Mouse (Mus musculus): ENCODE data around the gene Rrm1. TPM values are rescaled to one million over a fixed set of nuclear protein-coding genes. Genes with fewer than 3 reads are reported as not detected.

The Rrm1 gene
- polyA plus RNA-seq, 1 experiment from 2014 or later = 162 TPM

GRCm38 (mm10) chr7:102511927-102512326 is 70.4 kb downstream of the Rrm1 start:
- H3K27ac ChIP-seq (ENCODE audit: low read length) = no peak overlapping the region
- no peaks in the 10 kb centered on the region for H3K9me3 ChIP-seq (ENCODE audit: control insufficient read depth, low read length)
- H3K36me3 ChIP-seq (ENCODE audit: control insufficient read depth, insufficient read depth, low read length) = no peaks in the 10 kb centered on the region
- no peak for ATAC-seq (ENCODE audit: low read depth)
- H3K4me3 ChIP-seq (ENCODE audit: low read length) = no peak overlapping the region
- H3K9ac ChIP-seq (ENCODE audit: low read length) = no peak overlapping the region
- no peaks in the 10 kb centered on the region for H3K27me3 ChIP-seq (ENCODE audit: control insufficient read depth, insufficient read depth, low read depth, low read length)
- WGBS = 86% methylated on average over 10 of the region's 10 CpGs
- H3K4me2 ChIP-seq (ENCODE audit: low read depth, low read length) = no peak overlapping the region
- H3K4me1 ChIP-seq (replicated peaks; ENCODE audit: control insufficient read depth, insufficient read depth, low read length) = no peaks in the 10 kb centered on the region; the same call in 1 of the 2 replicates

DNA sequence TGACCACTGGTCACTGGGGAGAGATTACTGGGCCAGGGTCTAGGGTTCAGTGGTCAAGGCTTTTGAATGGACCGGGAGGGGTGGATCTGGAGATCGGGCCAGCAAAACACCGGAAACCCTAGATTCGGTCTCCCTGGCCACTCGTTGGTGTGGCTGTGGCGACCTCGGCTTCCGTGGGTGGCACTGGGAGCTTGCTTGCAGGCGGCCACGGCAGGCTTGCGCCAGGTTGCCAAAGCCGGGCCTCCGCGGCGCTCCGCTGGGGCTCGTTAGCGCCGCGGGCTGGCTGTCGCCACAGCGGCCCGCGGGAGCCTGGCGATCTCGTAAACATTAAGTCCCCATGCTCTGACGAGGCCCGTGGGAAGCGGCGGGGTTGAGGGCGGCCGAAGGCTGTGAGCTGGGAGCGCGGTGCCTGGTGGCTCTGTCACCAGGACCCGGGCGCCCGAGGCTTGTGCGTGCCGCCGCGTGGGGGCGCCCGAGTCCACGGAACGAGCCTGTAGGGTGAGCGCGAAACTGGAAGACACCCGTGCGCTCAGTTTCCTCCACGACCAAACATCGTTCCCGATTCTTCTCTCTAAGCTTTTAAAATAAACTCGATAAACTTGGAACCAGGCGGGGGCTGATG is 71.4 kb downstream of the Rrm1 start:
- Histone ChIP-seq H3K4me3 (ENCODE audit: low read length) (peak overlapping the region; percentile 57), H3K9ac (ENCODE audit: low read length) (peak overlapping the region; percentile 78), H3K27me3 (ENCODE audit: control insufficient read depth, insufficient read depth, low read depth, low read length) (no peaks in the 10 kb centered on the region), H3K4me1 (replicated peaks; ENCODE audit: control insufficient read depth, insufficient read depth, low read length) (no peaks in the 10 kb centered on the region; the same call in 1 of the 2 replicates), H3K4me2 (ENCODE audit: low read depth, low read length) (peak overlapping the region; percentile 94), H3K27ac (ENCODE audit: low read length) (no peak overlapping the region), H3K36me3 (ENCODE audit: control insufficient read depth, insufficient read depth, low read length) (no peaks in the 10 kb centered on the region), H3K9me3 (ENCODE audit: control insufficient read depth, low read length) (no peaks in the 10 kb centered on the region)
- peak; percentile 95 for ATAC-seq (ENCODE audit: low read depth)
- WGBS = under 1% methylated on average over 54 of the region's 54 CpGs

- Histone ChIP-seq H3K27ac (ENCODE audit: low read length) (no peak overlapping the region), H3K9me3 (ENCODE audit: control insufficient read depth, low read length) (no peaks in the 10 kb centered on the region), H3K4me2 (ENCODE audit: low read depth, low read length) (no peak overlapping the region), H3K4me3 (ENCODE audit: low read length) (no peak overlapping the region), H3K9ac (ENCODE audit: low read length) (no peak overlapping the region), H3K4me1 (replicated peaks; ENCODE audit: control insufficient read depth, insufficient read depth, low read length) (no peaks in the 10 kb centered on the region; the same call in 1 of the 2 replicates), H3K36me3 (ENCODE audit: control insufficient read depth, insufficient read depth, low read length) (no peaks in the 10 kb centered on the region), H3K27me3 (ENCODE audit: control insufficient read depth, insufficient read depth, low read depth, low read length) (no peaks in the 10 kb centered on the region)
- ATAC-seq (ENCODE audit: low read depth) = no peak
- WGBS = 42% methylated on average over 4 of the region's 4 CpGs
These were observed 72.6 kb downstream of the Rrm1 start for GRCm38 (mm10) chr7:102514144-102514543.

DNA sequence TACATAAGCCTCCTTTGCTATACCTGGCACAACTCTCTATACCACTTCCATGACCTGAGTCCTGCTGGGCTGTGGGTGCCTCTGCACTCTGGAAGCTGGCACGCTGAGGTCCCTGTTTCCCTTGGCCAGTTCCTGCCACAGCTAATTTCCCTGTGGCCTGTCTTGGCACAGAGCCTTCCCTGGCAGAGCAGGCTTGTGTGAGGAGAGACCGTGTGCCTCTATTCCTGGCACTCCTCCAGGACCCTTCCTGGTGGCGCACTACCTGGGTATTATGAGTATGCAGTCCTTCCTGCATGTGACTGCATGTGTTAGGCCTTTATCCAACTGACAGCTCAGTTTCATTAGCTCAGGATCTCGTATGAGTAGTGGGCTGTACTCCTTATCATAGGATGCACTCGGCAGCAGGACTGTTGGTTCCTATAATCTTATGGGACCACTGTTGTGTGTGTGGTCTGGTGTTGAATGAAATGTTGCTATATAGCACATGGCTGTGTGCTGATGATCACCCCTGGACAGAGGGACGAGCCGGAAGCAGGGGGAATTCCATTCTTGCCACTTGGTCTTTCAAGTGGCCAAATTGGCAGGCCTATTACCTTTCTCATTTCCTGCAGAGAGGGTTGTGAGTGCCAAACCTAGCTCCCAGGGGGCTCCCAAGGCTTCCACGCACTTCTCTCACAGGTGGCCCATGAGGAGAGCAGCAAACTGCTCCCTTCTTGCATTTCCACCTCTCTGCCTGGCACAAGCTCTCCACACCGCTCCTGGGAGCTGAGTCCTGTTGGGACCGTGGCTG is 75.0 kb downstream of the Rrm1 start:
- ATAC-seq (ENCODE audit: low read depth) = peak; percentile 27; the same call in 1 of the 2 replicates
- WGBS = 53% methylated on average over 10 of the region's 10 CpGs
- H3K4me1 ChIP-seq (replicated peaks; ENCODE audit: control insufficient read depth, insufficient read depth, low read length) = no peaks in the 10 kb centered on the region; the same call in 1 of the 2 replicates

DNA sequence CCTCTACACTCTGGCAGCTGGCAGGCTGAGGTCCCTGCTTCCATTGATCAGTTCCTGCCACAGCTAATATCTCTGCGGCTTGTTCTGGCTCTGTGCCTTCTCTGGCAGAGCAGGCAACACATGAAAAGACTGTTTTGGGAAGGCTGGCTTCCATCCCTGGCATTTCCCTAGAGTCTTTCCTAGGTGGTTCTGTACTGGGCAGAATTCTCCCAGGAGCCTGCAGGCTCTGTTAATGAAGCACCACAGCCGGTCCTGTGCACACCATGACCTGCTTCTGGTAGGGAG is 75.5 kb downstream of the Rrm1 start:
- Histone ChIP-seq H3K9ac (ENCODE audit: low read length) (no peak overlapping the region), H3K9me3 (ENCODE audit: control insufficient read depth, low read length) (no peaks in the 10 kb centered on the region), H3K4me2 (ENCODE audit: low read depth, low read length) (no peak overlapping the region), H3K4me3 (ENCODE audit: low read length) (no peak overlapping the region), H3K27ac (ENCODE audit: low read length) (no peak overlapping the region), H3K27me3 (ENCODE audit: control insufficient read depth, insufficient read depth, low read depth, low read length) (no peaks in the 10 kb centered on the region), H3K36me3 (ENCODE audit: control insufficient read depth, insufficient read depth, low read length) (no peaks in the 10 kb centered on the region), H3K4me1 (replicated peaks; ENCODE audit: control insufficient read depth, insufficient read depth, low read length) (no peaks in the 10 kb centered on the region; the same call in 1 of the 2 replicates)
- WGBS = 71% methylated on average over 2 of the region's 2 CpGs
- ATAC-seq (ENCODE audit: low read depth) = no peak

More for the DNA sequence above, 75.0 kb downstream of the Rrm1 start:
- H3K36me3 ChIP-seq (ENCODE audit: control insufficient read depth, insufficient read depth, low read length) = no peaks in the 10 kb centered on the region
- H3K27ac ChIP-seq (ENCODE audit: low read length) = no peak overlapping the region
- no peak overlapping the region for H3K9ac ChIP-seq (ENCODE audit: low read length)
- no peaks in the 10 kb centered on the region for H3K9me3 ChIP-seq (ENCODE audit: control insufficient read depth, low read length)
- no peak overlapping the region for H3K4me3 ChIP-seq (ENCODE audit: low read length)
- no peak overlapping the region for H3K4me2 ChIP-seq (ENCODE audit: low read depth, low read length)
- H3K27me3 ChIP-seq (ENCODE audit: control insufficient read depth, insufficient read depth, low read depth, low read length) = no peaks in the 10 kb centered on the region

Other genes with a start within 250 kb of the Rrm1 start
- 32.8 and 34.4 TPM in 2 replicates for gene Nup98, start 231.5 kb upstream of the Rrm1 start, polyA plus RNA-seq (2015; fragmentation: Nextera tagmentation; extraction: Ambion mirVana)
- 95.1 and 103 TPM in 2 replicates for gene Pgap2, start 231.5 kb upstream of the Rrm1 start, polyA plus RNA-seq (2015; fragmentation: Nextera tagmentation; extraction: Ambion mirVana)
- gene Rhog, start 185.6 kb upstream of the Rrm1 start, polyA plus RNA-seq (2015; fragmentation: Nextera tagmentation; extraction: Ambion mirVana) = 78.1 and 82.1 TPM in 2 replicates
- 20.6 and 21.3 TPM in 2 replicates for gene Stim1, start 173.9 kb upstream of the Rrm1 start, polyA plus RNA-seq (2015; fragmentation: Nextera tagmentation; extraction: Ambion mirVana)
- 0.18 TPM in 1 of 2 replicates, not detected in the other for gene Olfr543, start 40.0 kb downstream of the Rrm1 start, polyA plus RNA-seq (2015; fragmentation: Nextera tagmentation; extraction: Ambion mirVana)
- 0.06 and 0.08 TPM in 2 replicates for gene Olfr544, start 46.6 kb downstream of the Rrm1 start, polyA plus RNA-seq (2015; fragmentation: Nextera tagmentation; extraction: Ambion mirVana)
- gene Olfr545, start 57.9 kb downstream of the Rrm1 start, polyA plus RNA-seq (2015; fragmentation: Nextera tagmentation; extraction: Ambion mirVana) = not detected in 2 replicates
- gene Olfr547, start 93.1 kb downstream of the Rrm1 start, polyA plus RNA-seq (2015; fragmentation: Nextera tagmentation; extraction: Ambion mirVana) = not detected in 2 replicates
- not detected in 2 replicates for gene Olfr548-ps1, start 99.2 kb downstream of the Rrm1 start, polyA plus RNA-seq (2015; fragmentation: Nextera tagmentation; extraction: Ambion mirVana)
- not detected in 2 replicates for gene Olfr549, start 108.2 kb downstream of the Rrm1 start, polyA plus RNA-seq (2015; fragmentation: Nextera tagmentation; extraction: Ambion mirVana)
- gene Trim21, start 123.8 kb downstream of the Rrm1 start, polyA plus RNA-seq (2015; fragmentation: Nextera tagmentation; extraction: Ambion mirVana) = 1.1 TPM in 2 replicates
- gene Olfr550, start 129.7 kb downstream of the Rrm1 start, polyA plus RNA-seq (2015; fragmentation: Nextera tagmentation; extraction: Ambion mirVana) = not detected in 2 replicates
- not detected in 2 replicates for gene Olfr551, start 150.2 kb downstream of the Rrm1 start, polyA plus RNA-seq (2015; fragmentation: Nextera tagmentation; extraction: Ambion mirVana)
- not detected in 2 replicates for gene Olfr552, start 156.1 kb downstream of the Rrm1 start, polyA plus RNA-seq (2015; fragmentation: Nextera tagmentation; extraction: Ambion mirVana)
- not detected in 2 replicates for gene Olfr553, start 176.5 kb downstream of the Rrm1 start, polyA plus RNA-seq (2015; fragmentation: Nextera tagmentation; extraction: Ambion mirVana)
- not detected in 2 replicates for gene Olfr554, start 196.7 kb downstream of the Rrm1 start, polyA plus RNA-seq (2015; fragmentation: Nextera tagmentation; extraction: Ambion mirVana)
- gene Olfr555, start 217.1 kb downstream of the Rrm1 start, polyA plus RNA-seq (2015; fragmentation: Nextera tagmentation; extraction: Ambion mirVana) = not detected in 2 replicates
- not detected in 2 replicates for gene Olfr556, start 223.2 kb downstream of the Rrm1 start, polyA plus RNA-seq (2015; fragmentation: Nextera tagmentation; extraction: Ambion mirVana)
- gene Trim68, start 245.6 kb downstream of the Rrm1 start, polyA plus RNA-seq (2015; fragmentation: Nextera tagmentation; extraction: Ambion mirVana) = 15.6 and 17.3 TPM in 2 replicates

All from lung, embryonic 16.5 days (tissue).